Mouse (Mus musculus): Measurements from ENCODE around the gene Adamtsl5. TPM values are rescaled to one million over a fixed set of nuclear protein-coding genes. Genes with fewer than 3 reads are reported as not detected.
A peak's percentile ranks its signal among the peaks of the same experiment; 100 is the strongest.

Adamtsl5 gene
- polyA plus RNA-seq, 1 experiment from 2014 or later: 2.7 TPM

DNA sequence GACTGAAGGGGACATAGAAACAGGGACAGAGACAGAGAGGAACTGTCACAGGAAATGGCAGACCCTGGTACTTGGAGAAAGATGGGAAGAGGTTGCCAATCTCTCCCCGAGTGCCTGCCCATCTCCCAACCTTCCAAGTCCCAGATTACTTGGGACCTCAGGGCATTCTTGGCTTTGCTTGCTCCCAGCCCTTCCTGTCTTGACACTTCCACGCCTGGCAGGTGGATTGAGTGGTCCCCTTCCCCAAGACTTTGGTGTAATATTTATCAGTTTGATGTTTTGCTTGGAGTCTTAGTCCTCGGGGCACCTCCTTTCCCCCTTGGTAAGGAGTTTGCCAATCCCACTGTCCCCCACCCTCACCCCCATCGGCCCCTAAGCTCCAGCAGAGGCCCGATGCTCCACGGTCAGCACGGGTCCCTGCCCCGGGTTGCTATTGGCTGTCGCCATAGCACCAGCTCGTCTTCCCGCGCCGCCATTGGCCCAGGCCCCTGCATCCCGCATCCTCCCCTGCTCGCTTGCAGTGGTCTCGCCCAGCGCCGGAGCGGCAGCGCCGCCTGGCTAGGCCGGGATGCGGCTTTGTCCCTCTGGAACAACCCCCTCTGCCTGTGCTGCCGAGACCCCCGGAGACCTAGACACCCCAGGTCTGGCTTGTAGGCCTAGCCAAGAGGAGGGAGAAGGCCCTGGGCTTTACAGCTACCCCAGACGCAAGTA, 49.5 kb downstream of the Adamtsl5 start:
- H3K27ac ChIP-seq (ENCODE audit: low read depth, low read length): no peak overlapping the region
- peak; percentile 38; the same call in 1 of the 2 replicates for ATAC-seq (ENCODE audit: low FRiP score, low TSS enrichment)
- 5% methylated on average over 26 of the region's 26 CpGs for WGBS

DNA sequence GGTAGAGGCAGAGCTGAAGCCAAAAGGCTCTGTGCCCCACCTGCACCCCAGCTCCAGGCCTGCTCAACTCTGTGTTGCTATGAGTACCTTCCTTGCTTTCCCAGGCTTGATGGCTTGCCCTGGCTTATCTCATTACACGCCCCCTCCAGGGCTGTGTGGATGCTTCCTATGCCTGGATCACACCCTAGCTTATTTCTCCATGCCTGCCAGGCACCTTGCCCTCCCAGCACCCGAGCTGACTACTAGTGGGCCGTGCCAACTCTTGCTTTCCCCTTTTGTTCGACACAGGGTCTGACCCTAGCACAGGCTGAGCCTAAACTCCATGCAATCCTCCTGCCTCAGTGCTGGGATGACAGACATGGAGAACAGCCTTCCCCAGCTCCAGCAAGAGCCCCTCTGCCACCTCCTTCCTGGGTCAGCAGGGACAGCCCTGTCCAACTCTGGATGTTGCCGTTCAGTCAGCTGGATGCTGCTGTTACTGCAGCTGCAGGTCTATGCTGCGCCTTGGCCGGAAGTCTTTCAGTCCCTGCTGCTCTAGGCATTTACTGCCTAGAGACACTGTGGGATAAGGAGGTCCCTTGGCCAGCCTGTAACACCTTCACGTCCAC, 50.6 kb downstream of the Adamtsl5 start:
- WGBS: 71% methylated on average over 8 of the region's 8 CpGs
- H3K27me3 ChIP-seq (ENCODE audit: control insufficient read depth, insufficient read depth, low read length): peaks cover 49% of the 10 kb centered on the region
- H3K9me3 ChIP-seq (ENCODE audit: control insufficient read depth, low read length): no peaks in the 10 kb centered on the region

More for the DNA sequence above, 49.5 kb downstream of the Adamtsl5 start:
- Histone ChIP-seq H3K4me1 (ENCODE audit: control insufficient read depth, insufficient read depth, low read length) (peaks cover 13% of the 10 kb centered on the region), H3K27me3 (ENCODE audit: control insufficient read depth, insufficient read depth, low read length) (peaks cover 49% of the 10 kb centered on the region), H3K9ac (ENCODE audit: low read depth, low read length) (peak overlapping the region; percentile 42; the same call in 1 of the 2 replicates), H3K4me2 (replicated peaks; ENCODE audit: low read depth, low read length) (peak overlapping the region; percentile 19; the same call in 1 of the 2 replicates), H3K36me3 (ENCODE audit: control insufficient read depth, insufficient read depth, low read length) (peaks cover 13% of the 10 kb centered on the region), H3K9me3 (ENCODE audit: control insufficient read depth, low read length) (no peaks in the 10 kb centered on the region), H3K4me3 (ENCODE audit: low read length) (peak overlapping the region; percentile 12; the same call in 1 of the 2 replicates)

DNA sequence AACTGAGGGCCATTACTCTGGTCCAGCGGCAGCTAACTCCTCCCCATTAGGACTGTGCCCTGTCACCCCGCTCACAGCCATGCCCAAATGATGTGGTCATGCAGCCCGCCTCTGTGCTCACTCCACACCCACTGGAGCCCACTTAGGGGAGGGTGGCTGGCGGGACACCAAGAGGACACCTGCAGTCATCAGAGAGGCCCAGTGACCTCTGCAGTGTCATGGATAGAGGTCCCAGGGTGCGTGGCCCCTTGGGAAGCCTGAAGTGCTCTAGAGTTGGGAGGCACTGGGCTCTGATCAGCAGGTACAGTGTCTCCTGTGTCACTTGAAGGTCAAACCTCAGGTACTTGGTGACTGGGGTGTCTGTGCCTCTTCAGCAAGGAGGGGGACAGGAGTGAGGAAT, 51.4 kb downstream of the Adamtsl5 start:
- H3K4me2 ChIP-seq (replicated peaks; ENCODE audit: low read depth, low read length): no peak overlapping the region
- no peak overlapping the region; the same call in 1 of the 2 replicates for H3K4me3 ChIP-seq (ENCODE audit: low read length)
- peaks cover 44% of the 10 kb centered on the region for H3K27me3 ChIP-seq (ENCODE audit: control insufficient read depth, insufficient read depth, low read length)
- no peak for ATAC-seq (ENCODE audit: low FRiP score, low TSS enrichment)
- peaks cover 17% of the 10 kb centered on the region for H3K36me3 ChIP-seq (ENCODE audit: control insufficient read depth, insufficient read depth, low read length)
- H3K9ac ChIP-seq (ENCODE audit: low read depth, low read length): no peak overlapping the region
- no peak overlapping the region for H3K27ac ChIP-seq (ENCODE audit: low read depth, low read length)
- peaks cover 10% of the 10 kb centered on the region for H3K4me1 ChIP-seq (ENCODE audit: control insufficient read depth, insufficient read depth, low read length)
- WGBS: 78% methylated on average over 5 of the region's 5 CpGs
- H3K9me3 ChIP-seq (ENCODE audit: control insufficient read depth, low read length): no peaks in the 10 kb centered on the region

More for the DNA sequence above, 50.6 kb downstream of the Adamtsl5 start:
- H3K4me3 ChIP-seq (ENCODE audit: low read length): no peak overlapping the region
- no peak overlapping the region for H3K9ac ChIP-seq (ENCODE audit: low read depth, low read length)
- peaks cover 17% of the 10 kb centered on the region for H3K36me3 ChIP-seq (ENCODE audit: control insufficient read depth, insufficient read depth, low read length)
- H3K4me1 ChIP-seq (ENCODE audit: control insufficient read depth, insufficient read depth, low read length): peaks cover 17% of the 10 kb centered on the region
- ATAC-seq (ENCODE audit: low FRiP score, low TSS enrichment): no peak
- H3K4me2 ChIP-seq (replicated peaks; ENCODE audit: low read depth, low read length): no peak overlapping the region
- H3K27ac ChIP-seq (ENCODE audit: low read depth, low read length): no peak overlapping the region

DNA sequence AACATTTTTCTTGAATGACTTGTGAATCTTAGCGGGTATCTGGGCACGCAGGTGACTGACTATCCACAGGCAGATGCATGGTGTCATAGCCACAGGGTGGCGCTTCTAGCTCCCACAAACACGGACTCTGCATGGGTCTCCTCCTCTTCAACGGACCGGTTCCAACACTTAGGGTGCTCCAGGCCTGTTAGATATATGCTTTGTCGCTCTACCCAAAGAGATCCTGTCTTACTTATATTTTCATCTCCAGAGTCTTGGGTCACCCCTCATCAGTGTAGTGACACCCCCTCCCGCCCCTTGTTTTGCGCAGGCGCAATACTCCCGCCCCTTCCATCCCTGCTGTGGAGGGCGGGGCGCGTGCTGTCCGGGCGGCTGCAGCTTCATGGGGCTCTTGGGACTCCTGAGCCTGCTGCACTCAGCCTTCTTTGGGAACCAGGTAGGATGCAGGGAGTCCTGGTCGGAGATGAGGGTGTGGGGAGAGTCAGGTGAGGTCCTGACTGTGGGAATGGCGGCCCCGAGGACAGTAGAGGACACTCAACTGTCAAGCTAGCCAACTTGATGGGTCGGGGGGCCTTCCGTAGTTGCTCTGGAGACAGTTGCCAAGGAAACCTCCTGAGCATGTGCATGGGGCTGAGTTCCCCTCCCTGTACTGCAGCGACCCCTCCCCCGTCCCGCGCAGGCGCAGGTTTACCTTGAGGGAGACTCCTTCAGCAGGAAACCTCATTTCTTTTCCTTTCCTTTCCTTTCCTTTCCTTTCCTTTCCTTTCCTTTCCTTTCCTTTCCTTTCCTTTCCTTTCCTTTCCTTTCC, 52.4 kb downstream of the Adamtsl5 start, which contains the start of gene Apc2:
TSS of gene Apc2 (plus strand) at position 360 of the 808 bp plus-strand sequence.
- Histone ChIP-seq H3K27me3 (ENCODE audit: control insufficient read depth, insufficient read depth, low read length) (peaks cover 34% of the 10 kb centered on the region), H3K9me3 (ENCODE audit: control insufficient read depth, low read length) (no peaks in the 10 kb centered on the region), H3K4me2 (replicated peaks; ENCODE audit: low read depth, low read length) (peak within 1 kb of the TSS; percentile 42), H3K36me3 (ENCODE audit: control insufficient read depth, insufficient read depth, low read length) (peaks cover 17% of the 10 kb centered on the region), H3K4me1 (ENCODE audit: control insufficient read depth, insufficient read depth, low read length) (peaks cover 10% of the 10 kb centered on the region), H3K27ac (ENCODE audit: low read depth, low read length) (no peak within 1 kb of the TSS; the same call in 1 of the 2 replicates), H3K9ac (ENCODE audit: low read depth, low read length) (peak within 1 kb of the TSS; percentile 50; the same call in 1 of the 2 replicates), H3K4me3 (ENCODE audit: low read length) (peak within 1 kb of the TSS; percentile 33)
- WGBS: 3% methylated on average over 26 of the region's 26 CpGs
- ATAC-seq (ENCODE audit: low FRiP score, low TSS enrichment): peak; percentile 58

DNA sequence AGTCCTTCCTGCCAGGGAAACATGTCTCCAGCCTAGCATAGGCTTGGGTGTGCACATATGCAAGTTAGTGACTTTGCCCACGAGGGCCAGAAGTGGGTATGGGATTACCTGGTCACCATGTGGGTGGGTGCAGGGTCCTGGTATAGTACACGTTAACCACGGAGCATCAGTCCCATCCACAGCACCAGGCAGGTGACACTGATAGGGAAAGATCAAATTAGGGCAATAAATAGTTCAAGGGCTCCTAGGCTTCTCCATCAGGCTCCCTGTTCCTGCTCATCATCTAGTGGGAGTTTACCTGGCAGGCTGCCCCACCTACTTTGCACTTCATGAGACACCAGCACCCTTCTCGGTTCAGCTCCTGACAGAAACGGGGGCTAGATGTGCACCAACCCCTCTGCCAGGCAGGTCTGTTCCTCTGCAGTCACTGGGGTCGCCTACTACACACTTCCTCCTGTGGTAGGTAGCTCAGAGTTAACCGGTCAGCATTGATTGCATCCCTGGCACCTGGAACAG, 53.4 kb downstream of the Adamtsl5 start:
- 42% methylated on average over 7 of the region's 7 CpGs for WGBS
- no peak overlapping the region for H3K27ac ChIP-seq (ENCODE audit: low read depth, low read length)
- H3K9me3 ChIP-seq (ENCODE audit: control insufficient read depth, low read length): no peaks in the 10 kb centered on the region
- peaks cover 24% of the 10 kb centered on the region for H3K27me3 ChIP-seq (ENCODE audit: control insufficient read depth, insufficient read depth, low read length)
- no peak overlapping the region for H3K4me2 ChIP-seq (replicated peaks; ENCODE audit: low read depth, low read length)
- peaks cover 17% of the 10 kb centered on the region for H3K36me3 ChIP-seq (ENCODE audit: control insufficient read depth, insufficient read depth, low read length)
- no peak for ATAC-seq (ENCODE audit: low FRiP score, low TSS enrichment)
- H3K4me1 ChIP-seq (ENCODE audit: control insufficient read depth, insufficient read depth, low read length): peaks cover 10% of the 10 kb centered on the region
- no peak overlapping the region for H3K4me3 ChIP-seq (ENCODE audit: low read length)
- no peak overlapping the region for H3K9ac ChIP-seq (ENCODE audit: low read depth, low read length)

DNA sequence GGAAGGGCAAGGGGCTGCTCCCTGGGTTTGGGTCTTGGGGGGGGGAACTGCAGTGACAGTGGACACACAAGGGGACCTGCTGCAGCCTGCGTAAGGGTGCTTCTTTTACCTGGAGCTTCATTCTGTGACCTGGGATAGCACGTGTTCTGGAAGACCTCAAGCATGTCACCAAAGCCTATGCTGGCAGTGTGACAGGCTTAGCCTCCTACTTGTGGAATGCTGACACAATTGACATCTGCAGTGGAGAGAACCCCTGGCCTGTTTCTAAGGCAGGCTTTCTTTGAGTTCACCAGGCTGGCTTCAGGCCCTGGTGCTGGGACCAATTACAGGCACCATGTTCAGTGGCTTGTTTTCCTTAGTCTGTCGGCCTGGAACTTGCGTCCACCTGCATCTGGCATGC, 53.9 kb downstream of the Adamtsl5 start:
- WGBS: 85% methylated on average over 4 of the region's 4 CpGs
- peaks cover 19% of the 10 kb centered on the region for H3K27me3 ChIP-seq (ENCODE audit: control insufficient read depth, insufficient read depth, low read length)
- H3K4me2 ChIP-seq (replicated peaks; ENCODE audit: low read depth, low read length): no peak overlapping the region
- peaks cover 10% of the 10 kb centered on the region for H3K4me1 ChIP-seq (ENCODE audit: control insufficient read depth, insufficient read depth, low read length)
- H3K9me3 ChIP-seq (ENCODE audit: control insufficient read depth, low read length): no peaks in the 10 kb centered on the region
- ATAC-seq (ENCODE audit: low FRiP score, low TSS enrichment): no peak
- H3K36me3 ChIP-seq (ENCODE audit: control insufficient read depth, insufficient read depth, low read length): peaks cover 19% of the 10 kb centered on the region
- H3K4me3 ChIP-seq (ENCODE audit: low read length): no peak overlapping the region
- H3K9ac ChIP-seq (ENCODE audit: low read depth, low read length): no peak overlapping the region
- H3K27ac ChIP-seq (ENCODE audit: low read depth, low read length): no peak overlapping the region

DNA sequence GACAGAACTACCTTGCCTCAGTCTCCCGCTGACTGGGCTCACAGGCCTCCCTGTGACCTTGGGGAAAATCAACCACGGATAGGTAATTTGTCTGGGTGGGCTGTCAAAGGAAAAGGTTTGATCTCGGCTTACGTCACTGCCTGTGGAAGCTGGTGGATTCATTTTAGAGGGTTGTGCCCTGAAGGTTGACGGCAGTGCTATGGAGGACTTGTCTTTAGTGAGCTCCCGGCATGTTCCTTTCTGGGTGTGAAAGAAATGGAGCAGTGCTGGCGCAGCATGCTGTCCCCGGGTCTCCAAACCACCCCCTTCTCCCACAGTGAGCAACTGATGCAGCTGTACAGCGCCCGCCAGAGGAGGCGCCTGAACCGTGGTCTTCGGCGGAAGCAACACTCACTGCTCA, 54.9 kb downstream of the Adamtsl5 start:
- no peak overlapping the region; the same call in 1 of the 2 replicates for H3K27ac ChIP-seq (ENCODE audit: low read depth, low read length)
- peak overlapping the region; percentile 97 for H3K9ac ChIP-seq (ENCODE audit: low read depth, low read length)
- peaks cover 9% of the 10 kb centered on the region for H3K27me3 ChIP-seq (ENCODE audit: control insufficient read depth, insufficient read depth, low read length)
- ATAC-seq (ENCODE audit: low FRiP score, low TSS enrichment): no peak
- H3K4me1 ChIP-seq (ENCODE audit: control insufficient read depth, insufficient read depth, low read length): peaks cover 10% of the 10 kb centered on the region
- H3K9me3 ChIP-seq (ENCODE audit: control insufficient read depth, low read length): no peaks in the 10 kb centered on the region
- peak overlapping the region; percentile 94 for H3K4me3 ChIP-seq (ENCODE audit: low read length)
- WGBS: 26% methylated on average over 14 of the region's 14 CpGs
- peak overlapping the region; percentile 72 for H3K4me2 ChIP-seq (replicated peaks; ENCODE audit: low read depth, low read length)
- H3K36me3 ChIP-seq (ENCODE audit: control insufficient read depth, insufficient read depth, low read length): peaks cover 25% of the 10 kb centered on the region

DNA sequence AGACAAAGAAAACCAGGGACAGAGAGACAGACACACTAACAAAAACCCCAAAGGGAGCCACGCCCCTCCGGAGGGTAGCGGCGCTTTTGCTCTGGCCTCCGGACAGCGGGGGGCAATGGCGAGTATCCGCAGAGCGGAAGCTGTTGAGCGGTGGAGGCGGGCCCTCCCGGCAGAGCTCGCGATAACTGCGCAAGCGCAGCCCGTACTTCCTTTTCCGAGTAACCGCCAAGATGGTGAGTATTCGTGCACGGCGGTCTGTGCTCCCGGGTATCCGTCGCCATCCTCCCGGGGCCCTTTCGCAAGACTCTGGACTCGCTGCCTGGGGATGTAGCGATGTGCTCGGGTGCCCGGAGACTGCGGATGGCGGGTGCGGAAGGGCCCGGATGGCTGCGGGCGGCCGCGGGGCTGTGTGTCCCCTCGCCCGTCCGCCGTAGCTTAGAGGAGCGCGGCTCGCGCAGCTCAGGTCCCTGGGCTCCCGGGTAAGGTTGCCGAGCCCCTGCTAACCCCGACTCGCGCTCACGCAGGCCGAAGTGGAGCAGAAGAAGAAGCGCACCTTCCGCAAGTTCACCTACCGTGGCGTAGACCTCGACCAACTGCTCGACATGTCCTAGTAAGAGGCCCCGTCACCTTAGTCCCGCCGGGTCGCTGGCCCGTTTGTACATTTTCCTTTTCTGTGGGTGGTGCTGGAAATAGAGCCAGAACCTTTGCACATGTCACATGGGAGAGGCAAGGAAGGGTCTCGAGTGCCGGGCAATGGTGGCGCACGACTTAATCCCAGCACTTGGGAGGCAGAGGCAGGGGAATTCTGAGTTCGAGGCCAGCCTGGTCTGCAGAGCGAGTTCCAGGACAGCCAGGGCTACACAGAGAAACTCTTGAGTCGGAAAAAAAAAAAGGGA, 55.7 kb downstream of the Adamtsl5 start, which contains the start of gene Rps15:
TSS of gene Rps15 (plus strand) at position 203 of the 896 bp plus-strand sequence.
- peaks cover 2% of the 10 kb centered on the region; the same call in 1 of the 2 replicates for H3K27me3 ChIP-seq (ENCODE audit: control insufficient read depth, insufficient read depth, low read length)
- H3K4me2 ChIP-seq (replicated peaks; ENCODE audit: low read depth, low read length): peak within 1 kb of the TSS; percentile 72
- H3K9me3 ChIP-seq (ENCODE audit: control insufficient read depth, low read length): no peaks in the 10 kb centered on the region
- peaks cover 32% of the 10 kb centered on the region for H3K36me3 ChIP-seq (ENCODE audit: control insufficient read depth, insufficient read depth, low read length)
- H3K9ac ChIP-seq (ENCODE audit: low read depth, low read length): peak within 1 kb of the TSS; percentile 97
- H3K4me3 ChIP-seq (ENCODE audit: low read length): peak within 1 kb of the TSS; percentile 94
- peak within 1 kb of the TSS; percentile 95 for H3K27ac ChIP-seq (ENCODE audit: low read depth, low read length)
- under 1% methylated on average over 71 of the region's 72 CpGs for WGBS
- peaks cover 10% of the 10 kb centered on the region for H3K4me1 ChIP-seq (ENCODE audit: control insufficient read depth, insufficient read depth, low read length)
- ATAC-seq (ENCODE audit: low FRiP score, low TSS enrichment): peak; percentile 87
